Mouse (Mus musculus) kidney, adult 9 months (tissue): ENCODE measurements around the gene Chst3.
A peak's percentile ranks its signal among the peaks of the same experiment; 100 is the strongest.
"Not testable (repeated sequence)": the region's sequence is repeated elsewhere in the genome, so short reads cannot be mapped to it uniquely, and the experiment has no call there.

Source experiments
- DNase-seq: peaks from one replicate; pipeline ENCODE4 v3.0.0; 2022

Chst3 gene

DNA sequence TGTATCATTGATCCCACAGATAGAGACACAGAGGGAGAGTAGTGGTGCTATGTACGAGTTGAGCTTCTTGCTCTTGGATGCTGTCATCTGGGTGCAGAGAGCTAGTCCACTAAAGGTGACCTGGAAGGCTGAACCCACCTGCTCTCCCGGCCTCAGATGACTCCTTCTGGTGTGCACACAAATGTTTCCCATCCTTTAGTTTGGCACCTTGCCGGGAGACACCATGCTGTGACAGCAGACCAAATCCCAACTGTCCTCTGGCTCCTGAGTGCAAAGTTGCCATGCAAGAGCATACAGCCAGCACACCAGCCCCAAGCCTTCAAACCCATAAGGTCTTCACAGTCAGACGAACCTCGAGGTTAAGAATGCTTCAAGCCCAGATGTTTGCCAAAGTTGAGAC is 22.1 kb downstream of the Chst3 start:
- no peak for DNase-seq

DNA sequence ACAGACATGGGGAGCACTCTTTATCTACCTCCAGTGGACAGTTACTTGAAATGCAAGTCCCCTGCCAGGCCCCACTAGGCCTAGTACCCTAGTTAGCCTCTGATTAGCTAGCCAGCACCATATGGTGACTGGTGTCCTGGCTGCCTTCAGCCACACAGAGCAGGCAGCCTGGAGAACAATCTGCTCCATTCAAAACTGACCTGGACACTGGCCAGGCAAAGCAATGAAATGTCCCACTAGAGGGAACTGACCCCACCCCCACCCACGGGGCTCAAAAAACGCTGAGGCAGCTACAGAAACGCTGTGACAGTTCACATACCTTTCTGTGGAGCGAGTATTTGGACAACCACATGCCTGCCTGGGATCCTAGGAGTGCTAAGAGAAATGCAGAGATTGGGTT is 24.0 kb downstream of the Chst3 start:
- no peak for DNase-seq

DNA sequence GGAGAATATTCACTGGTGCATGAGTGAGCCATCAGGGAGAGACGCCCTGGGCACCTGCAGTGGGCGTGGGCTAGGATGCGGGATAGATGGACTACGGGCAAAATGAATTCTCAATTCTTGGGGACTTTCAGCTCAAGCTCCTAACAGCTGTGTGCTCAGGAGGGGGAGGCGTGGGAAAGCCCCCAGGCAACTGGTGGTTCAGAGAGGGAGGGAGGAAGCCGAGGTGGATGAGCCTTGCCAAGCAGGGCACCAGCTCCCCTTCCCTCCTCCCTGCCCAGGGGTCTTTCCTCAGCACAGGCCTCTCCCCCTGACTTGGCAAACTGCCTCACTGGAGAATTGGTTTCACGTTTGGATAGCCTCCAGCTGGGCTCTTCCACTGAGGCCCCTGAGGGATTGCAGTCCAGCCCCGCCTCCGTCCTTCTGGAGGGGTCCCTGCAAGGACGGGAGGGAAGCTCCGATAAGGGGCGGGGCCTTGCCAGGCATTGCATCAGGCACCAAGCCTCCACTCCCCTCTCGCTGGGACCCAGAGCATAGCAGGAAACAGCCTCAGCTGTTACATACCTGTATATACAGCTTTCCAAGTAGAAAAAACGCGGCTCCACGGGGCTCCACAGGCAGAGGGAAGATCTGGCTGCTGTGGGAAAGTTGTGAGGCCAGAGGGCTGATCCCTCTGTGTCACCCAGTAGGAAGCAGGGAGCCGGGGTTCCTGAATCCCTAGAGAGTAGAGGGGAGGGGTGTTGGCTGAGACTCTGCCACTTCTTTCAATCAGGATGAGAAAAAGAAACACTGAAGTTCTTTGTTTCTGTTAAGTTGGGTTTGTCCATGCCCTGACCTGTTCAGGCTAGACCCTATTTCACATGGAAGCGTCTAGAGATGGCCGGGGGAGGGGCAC is 25.3 kb downstream of the Chst3 start:
- DNase-seq, result no peak

DNA sequence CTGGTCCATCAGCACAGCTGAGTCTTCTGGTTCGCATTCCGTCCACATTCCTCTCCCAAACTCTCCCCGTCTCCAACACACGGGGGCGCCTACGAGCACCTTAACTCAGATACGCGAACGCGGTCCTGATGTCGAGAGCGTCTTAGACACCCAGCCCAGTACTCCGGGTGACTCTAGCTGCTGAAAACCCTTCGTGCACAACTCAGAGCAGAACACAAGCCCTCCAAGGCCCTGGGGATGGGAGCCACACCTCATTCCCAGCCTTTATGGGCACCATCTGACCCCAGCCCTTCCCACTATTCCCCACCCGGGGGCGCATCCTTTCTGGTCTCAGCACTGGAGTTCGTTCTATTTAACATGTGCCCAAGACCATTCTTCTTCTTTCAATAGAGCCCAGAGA is 27.3 kb downstream of the Chst3 start:
- DNase-seq, result peak; percentile 83

DNA sequence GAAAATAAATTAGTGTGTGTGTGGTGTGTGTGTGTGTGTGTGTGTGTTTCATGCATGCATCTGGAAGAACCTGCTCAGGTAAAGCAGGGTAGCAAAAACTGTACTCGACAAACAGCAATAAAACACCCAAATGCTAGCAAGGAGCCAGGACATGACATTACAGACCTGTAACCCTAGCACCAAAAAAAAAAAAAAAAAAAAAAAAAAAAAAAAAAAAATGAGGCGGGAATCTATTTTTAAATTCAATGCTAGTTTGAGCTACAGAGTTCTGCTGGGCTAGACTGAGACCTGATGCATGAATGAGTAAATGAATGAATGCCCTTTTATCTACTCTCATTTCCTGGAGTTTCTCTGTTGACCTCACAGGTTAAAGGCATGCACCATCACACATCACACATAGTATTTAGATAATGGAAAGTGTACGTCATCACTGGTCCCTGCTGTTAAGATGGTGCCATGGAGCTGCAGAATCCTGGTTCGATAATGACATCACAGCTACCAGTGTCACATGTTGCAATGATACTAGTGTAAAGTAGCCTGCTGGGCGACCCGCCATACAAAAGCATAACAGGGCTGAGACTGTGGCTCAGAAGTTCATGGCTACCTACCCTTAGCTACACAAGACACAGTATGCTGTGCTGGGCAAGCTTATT is 29.4 kb downstream of the Chst3 start:
- DNase-seq, result no peak

DNA sequence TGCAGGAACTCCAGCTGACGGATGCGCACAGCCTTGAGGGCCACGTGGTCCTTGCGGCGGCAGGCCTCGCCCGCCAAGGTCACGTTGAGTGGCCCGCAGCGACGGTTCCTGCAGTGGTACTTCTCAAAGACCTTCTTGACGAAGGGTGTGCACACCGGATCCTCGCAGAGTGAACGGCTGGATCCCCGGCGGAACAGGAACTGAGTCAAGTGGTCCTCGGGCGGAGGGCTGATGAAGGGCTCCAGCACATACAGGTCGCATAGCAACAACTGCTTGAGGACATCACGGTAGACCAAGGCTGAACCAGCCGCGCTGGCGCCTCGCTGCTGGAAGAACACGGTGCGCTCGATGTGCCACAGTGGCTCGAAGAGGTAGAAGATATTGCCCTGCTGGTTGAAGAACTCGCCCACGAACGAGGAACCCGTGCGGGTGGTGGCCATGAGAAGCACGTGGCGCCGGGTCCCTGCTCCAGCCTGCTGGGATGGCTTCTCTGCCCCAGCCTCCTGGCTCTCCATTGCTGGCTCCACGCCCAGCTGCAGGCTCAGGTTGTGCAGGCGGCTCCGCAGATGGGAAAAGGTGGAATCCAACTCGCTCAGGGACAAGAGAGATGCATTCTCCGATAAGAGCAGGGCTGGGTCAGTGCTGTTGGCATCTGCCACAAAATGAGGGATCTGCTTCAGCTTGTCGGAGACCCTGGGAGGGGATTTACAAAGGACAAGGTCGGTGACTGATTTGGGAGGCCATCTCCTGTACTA is 32.7 kb downstream of the Chst3 start:
- DNase-seq, result no peak

DNA sequence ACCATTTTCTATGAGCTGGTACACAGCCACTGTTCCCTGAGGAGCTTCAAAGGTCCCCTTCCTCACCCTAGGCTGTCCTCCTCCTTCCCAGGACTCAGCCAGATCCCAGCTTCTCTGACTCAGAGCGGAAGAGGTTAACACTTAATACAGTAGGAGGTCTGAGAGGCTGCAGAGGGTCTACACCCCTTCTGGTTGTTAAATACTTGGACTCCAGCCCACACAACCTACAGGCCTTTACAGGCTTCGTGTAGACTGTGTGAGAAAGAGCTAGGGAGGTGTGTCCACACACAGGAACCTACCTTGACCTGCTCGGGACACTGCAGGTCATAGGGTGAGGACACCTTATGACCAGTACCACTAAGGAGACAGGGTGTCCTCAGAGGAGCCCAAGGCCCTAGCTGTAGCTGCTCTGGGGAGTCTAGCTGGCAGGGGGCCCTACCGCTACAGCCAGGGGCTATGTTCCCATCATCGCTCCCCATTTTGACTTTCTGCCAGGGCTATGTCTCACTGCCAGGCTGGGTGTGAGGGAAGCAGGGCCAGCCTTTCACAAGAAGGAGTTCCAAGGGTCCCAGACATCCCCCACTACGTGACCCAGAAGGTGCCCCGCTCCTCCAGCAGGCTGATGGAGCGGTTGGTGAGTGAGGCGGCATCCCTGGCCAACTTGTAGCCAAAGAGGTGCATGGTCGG is 33.9 kb downstream of the Chst3 start:
- no peak for DNase-seq

DNA sequence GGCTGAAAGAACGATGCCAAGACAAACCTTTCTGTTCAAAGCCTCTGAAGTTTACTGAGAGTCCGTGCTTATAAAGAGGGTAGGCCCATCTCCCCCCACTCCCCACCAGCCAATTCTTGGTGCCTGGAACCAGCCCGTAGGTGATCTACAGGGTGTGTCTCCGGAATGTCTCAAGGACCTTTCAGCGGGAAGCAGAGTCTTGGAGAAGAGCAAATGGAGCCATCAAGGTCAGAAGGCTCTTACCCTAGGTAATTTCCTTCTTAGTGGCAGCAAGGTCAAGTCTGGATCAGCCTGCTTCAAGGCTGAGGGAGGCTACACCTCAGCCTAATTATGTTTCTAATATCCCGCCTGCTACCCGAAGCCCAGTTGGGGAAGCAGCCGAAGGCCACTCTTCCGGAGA is 43.8 kb downstream of the Chst3 start:
- not testable (repeated sequence) for DNase-seq

DNA sequence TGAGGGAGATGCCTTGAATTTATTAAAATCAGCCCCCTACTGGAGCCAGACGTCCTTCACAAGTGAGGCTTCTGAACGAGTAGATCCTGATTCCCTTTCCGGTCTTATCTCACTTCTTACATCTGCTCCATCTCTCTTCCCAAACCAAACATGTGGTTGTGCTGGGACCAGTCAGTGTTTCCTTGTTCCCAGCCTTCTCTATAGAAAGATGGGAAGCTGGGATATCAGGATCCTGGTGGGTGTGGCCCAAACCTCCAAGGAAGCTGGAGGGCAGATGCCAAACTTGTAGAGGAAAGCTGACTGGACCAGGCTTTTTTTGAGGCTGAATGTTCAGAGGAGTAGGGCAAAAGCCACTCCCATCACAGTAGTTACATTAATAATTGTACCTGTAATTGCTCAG is 44.6 kb downstream of the Chst3 start:
- no peak for DNase-seq

DNA sequence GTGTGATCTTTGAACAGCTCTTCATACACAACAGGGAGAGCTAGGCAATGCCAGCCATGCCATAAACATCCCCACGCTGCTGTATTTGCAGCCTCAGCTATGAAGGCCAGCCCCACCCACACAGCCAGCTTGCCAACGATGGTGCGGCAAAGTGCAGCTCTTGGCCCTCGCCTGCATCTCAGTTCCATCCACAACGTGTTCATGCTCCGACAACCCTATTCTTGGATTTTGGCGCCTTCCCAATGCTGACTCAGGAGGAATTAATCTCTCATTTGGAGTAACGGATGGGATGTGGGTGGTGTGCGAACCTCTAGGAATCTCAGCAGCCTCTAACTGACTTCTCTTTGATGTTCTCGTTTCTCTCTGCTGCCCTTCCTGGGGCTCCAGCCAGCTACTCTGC is 46.0 kb downstream of the Chst3 start:
- DNase-seq, result no peak

DNA sequence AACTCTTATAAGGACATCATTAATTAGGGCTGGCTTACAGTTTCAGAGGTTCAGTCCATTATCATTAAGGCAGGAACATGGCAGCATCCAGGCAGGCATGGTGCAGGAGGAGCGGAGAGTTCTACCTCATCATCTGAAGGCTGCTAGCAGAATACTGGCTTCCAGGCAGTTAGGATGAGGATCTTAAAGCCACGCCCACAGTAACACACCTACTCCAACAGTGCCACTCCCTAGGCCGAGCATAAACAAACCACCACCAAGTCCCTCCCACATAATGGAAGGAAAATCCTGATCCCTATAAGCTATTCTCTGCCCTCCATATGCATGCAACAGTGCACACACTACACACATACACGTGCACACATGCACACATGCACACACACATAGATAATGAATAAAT is 46.8 kb downstream of the Chst3 start:
- DNase-seq, result no peak

DNA sequence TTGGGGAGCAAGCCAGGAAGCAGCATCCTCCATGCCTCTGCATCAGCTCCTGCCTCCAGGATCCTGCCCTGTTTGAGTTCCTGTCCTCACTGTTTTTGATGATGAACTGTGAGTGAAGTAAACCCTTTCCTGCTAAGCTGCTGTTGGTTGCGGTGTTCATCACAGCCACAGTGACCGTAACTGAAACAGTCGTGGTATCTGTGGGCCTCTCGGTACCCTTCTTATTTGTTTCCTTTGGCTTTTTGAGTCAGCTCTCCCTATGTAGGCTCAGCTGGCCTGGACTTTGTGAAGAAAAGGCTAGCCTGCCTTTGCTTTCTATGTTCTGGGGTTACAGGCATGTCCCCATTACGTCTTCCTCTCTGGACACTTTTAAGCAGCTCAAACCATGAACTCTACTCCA is 47.7 kb downstream of the Chst3 start:
- no peak for DNase-seq

DNA sequence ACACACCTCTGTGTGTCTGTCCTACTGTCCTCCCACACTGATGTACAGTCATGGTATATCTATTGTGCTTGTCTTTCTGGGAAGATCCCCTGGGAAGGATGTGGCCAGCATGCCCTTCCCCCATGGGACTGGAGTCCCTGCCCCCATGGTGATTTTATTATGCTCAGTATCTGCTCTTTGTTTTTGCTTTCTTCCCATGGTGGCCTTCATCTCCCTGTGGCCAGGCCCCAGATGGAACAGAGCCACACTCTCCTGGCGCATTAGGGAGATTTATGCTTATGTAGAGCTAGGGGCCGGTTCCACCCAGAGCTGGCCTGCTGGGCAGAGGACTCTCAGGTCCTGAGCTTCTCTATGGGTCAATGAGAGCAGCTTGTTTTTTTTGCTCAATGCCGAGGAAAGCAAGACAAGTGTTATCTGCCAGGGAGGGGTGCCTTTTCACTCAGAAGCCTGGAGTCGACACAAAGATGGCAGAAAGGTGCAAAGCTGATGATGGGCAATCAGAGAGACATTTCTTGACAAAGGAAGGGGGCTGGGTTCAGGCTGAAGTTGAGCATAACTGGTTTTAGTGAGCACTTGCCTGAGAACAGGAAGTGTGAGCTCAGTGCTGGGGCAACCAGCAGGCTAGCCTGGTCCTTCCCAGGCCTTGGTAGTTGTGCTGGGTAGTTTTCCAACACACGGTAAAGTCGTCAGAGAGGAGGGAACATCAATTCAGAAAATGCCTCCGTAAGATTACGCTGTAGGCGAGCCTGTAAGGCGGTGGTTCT is 48.6 kb downstream of the Chst3 start:
- DNase-seq, result no peak

DNA sequence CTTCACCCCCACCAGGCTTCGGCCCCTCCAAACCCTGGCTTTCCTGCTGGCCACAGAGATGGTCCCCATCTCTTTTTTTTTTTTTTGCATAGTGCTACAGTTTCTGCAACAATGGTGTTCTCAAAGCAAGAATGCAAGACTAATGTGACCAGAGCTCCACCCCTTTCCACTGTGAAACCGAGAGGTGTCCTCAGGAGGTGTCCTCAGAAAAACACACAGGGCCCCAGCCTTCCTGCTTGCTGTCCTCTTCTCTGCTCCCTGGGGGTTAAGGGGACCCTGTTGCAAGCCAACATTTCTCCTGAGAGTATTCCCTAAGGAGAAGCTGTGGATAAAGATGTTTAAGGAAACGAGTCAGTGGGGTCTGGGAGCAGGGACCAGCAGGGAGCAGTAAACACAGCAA is 50.1 kb downstream of the Chst3 start:
- DNase-seq, result no peak

DNA sequence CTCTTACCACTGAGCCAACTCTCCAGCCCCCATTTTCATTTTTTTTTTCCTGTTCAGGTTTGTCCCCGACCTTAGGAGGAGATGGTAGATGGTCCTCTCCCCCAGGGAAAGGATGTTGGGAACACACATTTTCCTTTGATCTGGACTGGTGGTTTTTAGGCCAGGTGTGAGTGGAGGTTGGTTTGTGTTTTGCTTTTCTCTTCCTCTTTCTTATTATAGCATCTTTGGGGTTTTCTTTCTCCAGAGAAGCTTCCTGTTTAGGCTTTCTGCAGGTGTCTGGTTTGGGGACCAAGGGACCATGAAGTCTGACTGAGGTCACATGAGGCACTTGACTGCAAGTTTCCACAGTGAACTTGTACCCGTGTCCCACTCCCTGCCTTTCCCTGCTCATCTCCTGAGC is 50.8 kb downstream of the Chst3 start:
- DNase-seq, result no peak

DNA sequence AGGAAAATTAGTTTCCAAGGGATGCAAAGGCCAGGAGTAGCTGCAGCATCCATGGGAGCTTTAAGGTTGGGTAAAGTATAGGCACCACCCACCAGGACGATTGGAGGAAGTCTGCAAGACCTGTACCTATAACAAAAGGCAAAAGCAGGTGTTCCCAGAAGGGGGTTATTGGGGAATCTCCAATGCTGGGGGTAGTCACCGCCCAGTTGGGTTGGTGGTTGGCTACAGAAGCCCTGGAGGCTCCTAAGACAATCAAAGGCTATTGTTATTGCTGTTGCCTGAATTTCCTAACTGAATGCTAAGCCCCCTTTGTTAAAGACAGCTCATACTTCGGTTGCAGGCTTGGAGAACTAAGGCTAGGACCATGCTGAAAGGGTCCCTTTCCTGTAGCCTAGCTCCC is 53.0 kb downstream of the Chst3 start:
- DNase-seq, result no peak

DNA sequence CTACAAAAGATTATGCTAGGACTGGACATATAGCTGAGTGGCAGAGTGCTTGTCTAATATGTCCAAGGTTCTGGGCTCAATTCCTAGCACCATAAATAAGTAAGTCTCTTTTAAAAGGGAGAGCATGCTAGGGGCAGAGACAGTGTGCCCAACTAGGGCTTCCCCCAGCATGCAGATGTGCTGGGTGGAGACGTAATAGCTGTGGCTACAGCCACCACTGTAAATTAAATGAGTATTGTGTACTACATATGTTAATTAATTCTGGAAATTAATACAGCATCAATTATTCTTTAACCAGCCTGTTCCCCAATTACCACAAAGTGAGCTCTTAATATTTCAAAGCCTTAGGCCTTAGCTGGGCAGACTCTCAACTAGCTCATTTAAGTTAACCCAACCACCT is 54.2 kb downstream of the Chst3 start:
- DNase-seq, result no peak

DNA sequence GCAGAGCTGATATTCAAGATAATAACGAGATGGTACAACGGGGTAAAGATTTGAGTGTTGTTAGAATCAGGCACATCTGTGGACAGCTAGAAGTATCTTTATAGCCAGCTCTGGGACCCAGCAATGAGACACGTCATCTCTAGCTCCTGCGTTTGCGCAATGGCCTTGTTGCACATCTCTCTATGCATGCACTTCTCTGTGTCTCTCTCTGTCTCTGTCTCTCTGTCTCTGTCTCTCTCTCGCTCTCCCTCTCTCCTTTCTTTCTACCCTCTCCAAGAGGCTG is 56.1 kb downstream of the Chst3 start:
- no peak for DNase-seq

DNA sequence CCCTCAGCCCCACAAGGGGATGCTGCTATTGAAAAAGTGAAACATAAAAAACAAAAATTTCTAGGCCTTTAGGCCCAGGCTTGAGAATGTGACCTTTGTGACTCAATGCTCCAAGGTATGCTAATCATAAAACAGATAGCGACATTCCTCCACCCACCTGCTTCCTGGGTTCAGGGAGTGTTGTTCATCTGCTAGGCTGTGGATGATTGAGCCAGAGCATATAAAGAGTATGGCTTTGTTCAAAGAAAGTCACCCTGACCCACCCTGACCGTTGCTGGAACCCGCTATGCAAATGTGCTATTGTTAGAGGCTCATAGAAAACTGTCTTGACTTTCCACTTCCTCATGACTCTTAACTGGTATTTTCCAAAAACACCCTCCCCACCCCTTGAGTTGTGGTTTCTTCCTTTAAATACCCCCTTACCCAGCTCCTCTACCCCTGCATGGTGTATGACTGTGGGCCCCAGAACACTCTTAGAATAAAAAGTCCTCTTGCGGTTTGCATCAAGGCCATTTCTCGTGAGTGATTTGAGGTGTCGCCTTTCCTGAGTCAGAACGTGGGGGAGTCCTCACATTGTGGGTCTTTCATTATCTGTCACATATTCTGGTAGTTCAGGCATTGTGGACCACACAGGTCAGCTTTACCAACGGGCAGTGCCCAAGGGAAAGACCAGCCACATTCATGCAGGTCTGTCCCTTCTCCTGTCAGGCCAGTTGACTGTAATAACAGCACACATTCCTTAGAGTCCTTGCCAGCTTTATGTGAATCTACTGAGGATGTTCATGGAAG is 56.7 kb downstream of the Chst3 start:
- not testable (repeated sequence) for DNase-seq

DNA sequence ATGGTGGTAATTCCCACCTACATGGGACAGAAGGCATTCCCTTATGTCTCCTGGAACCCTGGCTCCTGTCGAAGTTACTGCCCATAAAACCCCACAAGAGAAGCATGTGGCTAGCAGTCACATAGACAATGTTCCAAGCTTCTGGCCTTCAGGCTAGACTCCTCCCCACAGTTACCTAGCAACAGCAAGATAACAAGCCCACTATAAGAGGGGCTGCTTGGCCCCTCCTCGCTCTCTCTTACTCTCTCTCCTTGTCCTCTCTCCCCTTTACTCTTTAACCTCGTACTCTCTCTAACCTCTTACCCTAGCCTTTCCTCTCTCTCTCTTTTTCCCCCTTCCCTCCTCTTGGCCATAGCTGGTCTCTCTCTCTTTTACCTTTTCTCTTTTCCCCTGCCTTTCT is 57.7 kb downstream of the Chst3 start:
- DNase-seq, result not testable (repeated sequence)

DNA sequence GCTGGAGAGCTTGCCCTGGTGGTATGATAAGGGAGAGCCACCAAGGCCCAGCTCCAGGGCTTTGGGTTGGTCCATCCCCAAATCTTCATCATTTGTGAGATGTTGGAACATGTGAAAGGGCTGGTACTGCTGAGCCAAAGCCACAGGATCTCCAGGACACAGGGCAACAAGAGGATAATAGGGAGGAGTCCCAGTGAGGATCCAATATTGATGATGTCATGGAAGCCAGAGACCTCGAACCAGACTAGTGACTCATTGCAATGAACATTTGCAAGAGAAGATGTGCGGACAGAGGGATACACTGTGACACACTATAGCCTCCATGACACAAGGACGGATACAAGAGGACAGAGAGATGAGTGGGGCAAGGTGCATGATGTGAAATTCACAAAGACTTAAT is 60.9 kb downstream of the Chst3 start:
- DNase-seq, result no peak

DNA sequence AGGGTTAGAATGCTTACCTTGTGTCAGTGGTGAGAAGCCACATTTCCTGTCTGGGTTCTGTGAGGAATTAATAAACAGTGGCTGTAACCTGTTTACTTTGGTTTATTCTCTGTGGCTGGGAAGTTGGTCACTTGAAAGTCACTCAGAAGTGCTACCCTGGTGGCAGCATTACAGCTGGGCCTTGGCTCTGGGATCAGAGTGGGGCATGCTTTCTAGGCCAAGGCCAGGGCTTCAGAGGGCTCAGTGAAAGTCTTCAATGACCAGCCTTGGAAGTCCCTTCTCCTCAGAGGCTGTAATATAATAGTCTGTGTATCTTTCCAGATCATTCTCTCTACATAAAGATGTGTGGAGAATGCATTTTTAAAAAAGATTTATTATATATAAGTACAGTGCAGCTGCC is 63.0 kb downstream of the Chst3 start:
- DNase-seq, result no peak
